Mouse (Mus musculus): Measurements from ENCODE around the gene Acbd3. TPM values are rescaled to one million over a fixed set of nuclear protein-coding genes. Genes with fewer than 3 reads are reported as not detected.

Acbd3 gene
- polyA plus RNA-seq, 1 experiment from 2014 or later, result 22.8 TPM

- Histone ChIP-seq H3K9ac (ENCODE audit: low read length) (no peak overlapping the region), H3K4me2 (ENCODE audit: low read depth, low read length, severe bottlenecking) (no peak overlapping the region), H3K36me3 (ENCODE audit: control insufficient read depth, insufficient read depth, low read length) (no peaks in the 10 kb centered on the region), H3K4me1 (replicated peaks; ENCODE audit: control insufficient read depth, insufficient read depth, low read length) (peaks cover 6% of the 10 kb centered on the region), H3K9me3 (ENCODE audit: control insufficient read depth, low read length) (peaks cover 2% of the 10 kb centered on the region; the same call in 1 of the 2 replicates), H3K27ac (ENCODE audit: low read depth, low read length) (no peak overlapping the region), H3K27me3 (ENCODE audit: control insufficient read depth, insufficient read depth, low read length) (no peaks in the 10 kb centered on the region), H3K4me3 (ENCODE audit: low read depth, low read length) (no peak overlapping the region)
- DNase-seq (ENCODE audit: low spot score) (no peak), ATAC-seq (replicated peaks; ENCODE audit: low FRiP score) (no peak)
- 88% methylated on average over 10 of the region's 10 CpGs for WGBS
These were observed 49.5 kb downstream of the Acbd3 start for GRCm38 (mm10) chr1:180775317-180775716.

GRCm38 (mm10) chr1:180775849-180776493, 50.1 kb downstream of the Acbd3 start:
- Histone ChIP-seq H3K36me3 (ENCODE audit: control insufficient read depth, insufficient read depth, low read length) (no peaks in the 10 kb centered on the region), H3K4me2 (ENCODE audit: low read depth, low read length, severe bottlenecking) (no peak overlapping the region), H3K4me1 (replicated peaks; ENCODE audit: control insufficient read depth, insufficient read depth, low read length) (peaks cover 6% of the 10 kb centered on the region), H3K9me3 (ENCODE audit: control insufficient read depth, low read length) (peaks cover 2% of the 10 kb centered on the region; the same call in 1 of the 2 replicates), H3K4me3 (ENCODE audit: low read depth, low read length) (no peak overlapping the region), H3K27ac (ENCODE audit: low read depth, low read length) (no peak overlapping the region), H3K27me3 (ENCODE audit: control insufficient read depth, insufficient read depth, low read length) (no peaks in the 10 kb centered on the region), H3K9ac (ENCODE audit: low read length) (no peak overlapping the region)
- DNase-seq (ENCODE audit: low spot score), result no peak
- WGBS, result 63% methylated on average over 6 of the region's 6 CpGs
- no peak for ATAC-seq (replicated peaks; ENCODE audit: low FRiP score)

- no peak overlapping the region for H3K27ac ChIP-seq (ENCODE audit: low read depth, low read length)
- WGBS, result 88% methylated on average over 6 of the region's 6 CpGs
- no peak overlapping the region for H3K4me2 ChIP-seq (ENCODE audit: low read depth, low read length, severe bottlenecking)
- H3K9ac ChIP-seq (ENCODE audit: low read length), result no peak overlapping the region
- H3K4me3 ChIP-seq (ENCODE audit: low read depth, low read length), result no peak overlapping the region
- no peaks in the 10 kb centered on the region for H3K36me3 ChIP-seq (ENCODE audit: control insufficient read depth, insufficient read depth, low read length)
- no peak for DNase-seq (ENCODE audit: low spot score)
- ATAC-seq (replicated peaks; ENCODE audit: low FRiP score), result no peak
- peaks cover 2% of the 10 kb centered on the region; the same call in 1 of the 2 replicates for H3K9me3 ChIP-seq (ENCODE audit: control insufficient read depth, low read length)
- H3K27me3 ChIP-seq (ENCODE audit: control insufficient read depth, insufficient read depth, low read length), result no peaks in the 10 kb centered on the region
- peaks cover 6% of the 10 kb centered on the region for H3K4me1 ChIP-seq (replicated peaks; ENCODE audit: control insufficient read depth, insufficient read depth, low read length)
These were observed 50.7 kb downstream of the Acbd3 start for GRCm38 (mm10) chr1:180776494-180776893.

GRCm38 (mm10) chr1:180777289-180777659, 51.4 kb downstream of the Acbd3 start:
- WGBS, result 8% methylated on average over 10 of the region's 10 CpGs
- DNase-seq (ENCODE audit: low spot score), result no peak
- H3K27ac ChIP-seq (ENCODE audit: low read depth, low read length), result peak overlapping the region; percentile 88
- H3K9ac ChIP-seq (ENCODE audit: low read length), result peak overlapping the region; percentile 85
- peak overlapping the region; percentile 97 for H3K4me2 ChIP-seq (ENCODE audit: low read depth, low read length, severe bottlenecking)
- ATAC-seq (replicated peaks; ENCODE audit: low FRiP score), result peak; percentile 40
- peaks cover 6% of the 10 kb centered on the region for H3K4me1 ChIP-seq (replicated peaks; ENCODE audit: control insufficient read depth, insufficient read depth, low read length)
- peak overlapping the region; percentile 63 for H3K4me3 ChIP-seq (ENCODE audit: low read depth, low read length)
- H3K27me3 ChIP-seq (ENCODE audit: control insufficient read depth, insufficient read depth, low read length), result no peaks in the 10 kb centered on the region
- H3K36me3 ChIP-seq (ENCODE audit: control insufficient read depth, insufficient read depth, low read length), result no peaks in the 10 kb centered on the region
- peaks cover 2% of the 10 kb centered on the region; the same call in 1 of the 2 replicates for H3K9me3 ChIP-seq (ENCODE audit: control insufficient read depth, low read length)

GRCm38 (mm10) chr1:180777660-180778402, 52.0 kb downstream of the Acbd3 start:
- H3K27ac ChIP-seq (ENCODE audit: low read depth, low read length), result peak overlapping the region; percentile 88
- no peaks in the 10 kb centered on the region for H3K36me3 ChIP-seq (ENCODE audit: control insufficient read depth, insufficient read depth, low read length)
- peak; percentile 91 for DNase-seq (ENCODE audit: low spot score)
- under 1% methylated on average over 55 of the region's 56 CpGs for whole genome bisulfite sequencing
- ATAC-seq (replicated peaks; ENCODE audit: low FRiP score), result peak; percentile 88
- H3K4me2 ChIP-seq (ENCODE audit: low read depth, low read length, severe bottlenecking), result peak overlapping the region; percentile 97
- peak overlapping the region; percentile 63 for H3K4me3 ChIP-seq (ENCODE audit: low read depth, low read length)
- H3K27me3 ChIP-seq (ENCODE audit: control insufficient read depth, insufficient read depth, low read length), result no peaks in the 10 kb centered on the region
- H3K9ac ChIP-seq (ENCODE audit: low read length), result peak overlapping the region; percentile 85
- H3K9me3 ChIP-seq (ENCODE audit: control insufficient read depth, low read length), result peaks cover 2% of the 10 kb centered on the region; the same call in 1 of the 2 replicates
- H3K4me1 ChIP-seq (replicated peaks; ENCODE audit: control insufficient read depth, insufficient read depth, low read length), result peaks cover 6% of the 10 kb centered on the region

GRCm38 (mm10) chr1:180778403-180778754, 52.5 kb downstream of the Acbd3 start:
- Histone ChIP-seq H3K4me3 (ENCODE audit: low read depth, low read length) (peak overlapping the region; percentile 63), H3K36me3 (ENCODE audit: control insufficient read depth, insufficient read depth, low read length) (no peaks in the 10 kb centered on the region), H3K9me3 (ENCODE audit: control insufficient read depth, low read length) (peaks cover 2% of the 10 kb centered on the region; the same call in 1 of the 2 replicates), H3K9ac (ENCODE audit: low read length) (peak overlapping the region; percentile 85), H3K4me1 (replicated peaks; ENCODE audit: control insufficient read depth, insufficient read depth, low read length) (peaks cover 6% of the 10 kb centered on the region), H3K27me3 (ENCODE audit: control insufficient read depth, insufficient read depth, low read length) (no peaks in the 10 kb centered on the region), H3K27ac (ENCODE audit: low read depth, low read length) (peak overlapping the region; percentile 88; the same call in 1 of the 2 replicates), H3K4me2 (ENCODE audit: low read depth, low read length, severe bottlenecking) (peak overlapping the region; percentile 97)
- WGBS, result 0% methylated on average over 12 of the region's 13 CpGs
- DNase-seq (ENCODE audit: low spot score) (no peak), ATAC-seq (replicated peaks; ENCODE audit: low FRiP score) (peak; percentile 40; the same call in 1 of the 2 replicates)

GRCm38 (mm10) chr1:180778941-180779340, 53.1 kb downstream of the Acbd3 start:
- Histone ChIP-seq H3K9me3 (ENCODE audit: control insufficient read depth, low read length) (peaks cover 2% of the 10 kb centered on the region; the same call in 1 of the 2 replicates), H3K36me3 (ENCODE audit: control insufficient read depth, insufficient read depth, low read length) (no peaks in the 10 kb centered on the region), H3K27me3 (ENCODE audit: control insufficient read depth, insufficient read depth, low read length) (no peaks in the 10 kb centered on the region), H3K9ac (ENCODE audit: low read length) (no peak overlapping the region), H3K4me3 (ENCODE audit: low read depth, low read length) (no peak overlapping the region), H3K27ac (ENCODE audit: low read depth, low read length) (no peak overlapping the region), H3K4me1 (replicated peaks; ENCODE audit: control insufficient read depth, insufficient read depth, low read length) (peaks cover 6% of the 10 kb centered on the region), H3K4me2 (ENCODE audit: low read depth, low read length, severe bottlenecking) (no peak overlapping the region; the same call in 1 of the 2 replicates)
- WGBS, result 83% methylated on average over 10 of the region's 10 CpGs
- DNase-seq (ENCODE audit: low spot score) (no peak), ATAC-seq (replicated peaks; ENCODE audit: low FRiP score) (no peak)

GRCm38 (mm10) chr1:180780291-180780690, 54.4 kb downstream of the Acbd3 start:
- no peak overlapping the region for H3K9ac ChIP-seq (ENCODE audit: low read length)
- H3K9me3 ChIP-seq (ENCODE audit: control insufficient read depth, low read length), result no peaks in the 10 kb centered on the region
- H3K27ac ChIP-seq (ENCODE audit: low read depth, low read length), result no peak overlapping the region
- no peaks in the 10 kb centered on the region for H3K36me3 ChIP-seq (ENCODE audit: control insufficient read depth, insufficient read depth, low read length)
- no peaks in the 10 kb centered on the region for H3K27me3 ChIP-seq (ENCODE audit: control insufficient read depth, insufficient read depth, low read length)
- H3K4me2 ChIP-seq (ENCODE audit: low read depth, low read length, severe bottlenecking), result no peak overlapping the region
- no peak for ATAC-seq (replicated peaks; ENCODE audit: low FRiP score)
- H3K4me3 ChIP-seq (ENCODE audit: low read depth, low read length), result no peak overlapping the region
- DNase-seq (ENCODE audit: low spot score), result no peak
- 92% methylated on average over 8 of the region's 8 CpGs for WGBS
- H3K4me1 ChIP-seq (replicated peaks; ENCODE audit: control insufficient read depth, insufficient read depth, low read length), result peaks cover 6% of the 10 kb centered on the region
